Mouse (Mus musculus) G1E-ER4 (cell line): ENCODE data around the gene Crtam. TPM values are rescaled to one million over a fixed set of nuclear protein-coding genes. Genes with fewer than 3 reads are reported as not detected.

Experiments used
- GATA1 ChIP-seq: IDR thresholded peaks from one replicate; pipeline ENCODE4 v1.8.0; 2012; ENCODE audit warnings: low read length, inconsistent platforms
- polyA plus RNA-seq: library from polyadenylated mRNA; stranded (reverse); fragments of >175 nt; gene quantifications from 2 replicates; pipeline ENCODE4 v1.2.3, GENCODE M21; 2012

Crtam gene
- polyA plus RNA-seq, 1 experiment = 0.02 TPM

DNA sequence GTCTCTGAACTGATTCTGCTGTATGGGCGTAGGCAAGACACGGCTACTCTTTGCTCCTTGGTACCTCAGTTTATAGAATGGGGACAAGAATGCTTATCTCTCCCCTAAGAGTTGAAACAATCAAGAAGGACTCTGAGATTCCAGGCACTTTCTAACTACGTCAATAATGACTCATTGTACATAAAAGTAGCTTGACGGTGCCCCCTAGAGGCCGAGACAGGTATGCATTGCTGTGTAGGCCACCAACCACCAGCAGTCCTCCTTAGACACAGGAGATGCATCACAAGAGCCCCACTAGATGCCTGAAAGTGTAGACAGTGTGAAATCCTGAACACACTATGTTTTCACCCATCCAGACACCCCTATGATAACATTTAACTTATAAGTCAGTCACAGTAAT is 24.0 kb upstream of the Crtam start:
- TF ChIP-seq GATA1 = no peak

DNA sequence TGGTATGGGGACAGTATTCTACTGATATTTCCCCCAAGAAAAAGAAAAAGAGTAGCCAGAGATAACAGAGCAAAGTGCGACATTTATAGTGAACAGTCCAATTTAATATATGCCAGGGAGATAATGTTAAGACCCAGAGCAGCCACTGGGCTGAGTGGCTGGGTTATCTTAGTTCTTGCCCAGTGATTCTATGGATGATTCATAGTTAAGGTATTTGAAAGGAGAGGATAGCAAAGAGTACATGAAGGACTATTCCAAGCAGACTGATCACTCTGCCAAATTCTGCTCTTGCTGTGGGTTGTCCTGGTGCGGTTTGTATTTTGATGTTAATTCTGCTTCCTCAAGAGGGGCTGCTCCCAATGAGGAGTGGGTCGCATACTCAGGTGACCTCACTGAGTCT is 17.3 kb upstream of the Crtam start:
- no peak for TF ChIP-seq GATA1

DNA sequence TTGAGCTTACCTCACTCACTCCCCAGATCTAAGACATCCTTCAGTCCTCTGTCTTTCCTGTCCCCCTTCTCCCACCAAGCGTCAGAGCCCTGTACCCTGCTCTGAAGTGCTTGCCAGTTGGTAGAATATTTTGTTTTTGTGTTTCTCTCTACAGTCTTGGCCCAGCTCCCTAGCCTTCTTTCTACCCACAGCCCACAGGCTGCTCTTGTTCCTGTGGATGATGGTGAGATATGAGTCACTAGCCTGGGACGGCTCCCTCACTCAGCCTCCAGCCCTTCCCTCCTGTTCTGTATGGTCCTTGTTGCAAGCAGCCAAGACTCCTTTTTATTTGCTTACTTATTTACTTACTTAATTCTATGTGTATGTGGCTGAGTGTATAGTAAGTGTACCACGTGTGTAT is 16.1 kb upstream of the Crtam start:
- TF ChIP-seq GATA1 = no peak

DNA sequence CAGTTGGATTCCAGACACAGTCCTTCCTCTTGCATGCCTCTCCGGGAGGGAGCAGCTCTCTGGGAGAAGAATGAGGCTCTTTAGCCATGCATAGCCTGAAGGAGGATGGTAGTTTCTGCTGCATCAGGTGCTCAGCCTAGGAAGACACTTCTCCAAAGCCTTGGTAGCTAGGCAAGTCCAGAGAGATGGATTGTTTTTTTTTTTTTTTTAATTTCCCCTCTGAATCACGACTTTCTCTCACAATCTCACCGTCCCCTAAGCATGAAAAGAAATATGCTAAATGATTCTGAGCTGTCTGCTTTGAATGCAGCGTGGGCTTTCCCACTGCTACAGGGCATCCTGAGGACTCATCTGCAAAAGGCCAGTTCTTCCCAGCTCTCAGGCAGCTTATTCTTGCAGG is 10.1 kb upstream of the Crtam start:
- no peak for TF ChIP-seq GATA1

DNA sequence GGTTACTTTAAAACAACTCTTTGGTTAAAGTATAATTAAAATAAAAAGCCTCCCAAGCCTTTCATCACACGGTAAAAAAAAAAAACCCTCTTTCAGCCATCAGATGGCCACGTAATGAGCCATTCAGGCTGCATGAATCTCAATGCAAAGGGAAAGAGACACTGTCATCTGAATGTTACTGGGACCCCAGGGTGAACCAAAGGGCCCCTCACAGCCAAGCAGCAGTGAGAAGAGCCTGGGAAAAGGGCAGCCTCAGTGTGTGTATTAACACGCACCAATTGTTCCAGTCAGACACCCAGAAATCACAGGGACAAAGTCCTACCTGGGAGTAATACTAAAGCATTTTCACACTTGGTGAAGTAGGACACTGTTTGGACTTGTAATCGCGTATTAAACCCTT is 8.0 kb upstream of the Crtam start:
- no peak for TF ChIP-seq GATA1

DNA sequence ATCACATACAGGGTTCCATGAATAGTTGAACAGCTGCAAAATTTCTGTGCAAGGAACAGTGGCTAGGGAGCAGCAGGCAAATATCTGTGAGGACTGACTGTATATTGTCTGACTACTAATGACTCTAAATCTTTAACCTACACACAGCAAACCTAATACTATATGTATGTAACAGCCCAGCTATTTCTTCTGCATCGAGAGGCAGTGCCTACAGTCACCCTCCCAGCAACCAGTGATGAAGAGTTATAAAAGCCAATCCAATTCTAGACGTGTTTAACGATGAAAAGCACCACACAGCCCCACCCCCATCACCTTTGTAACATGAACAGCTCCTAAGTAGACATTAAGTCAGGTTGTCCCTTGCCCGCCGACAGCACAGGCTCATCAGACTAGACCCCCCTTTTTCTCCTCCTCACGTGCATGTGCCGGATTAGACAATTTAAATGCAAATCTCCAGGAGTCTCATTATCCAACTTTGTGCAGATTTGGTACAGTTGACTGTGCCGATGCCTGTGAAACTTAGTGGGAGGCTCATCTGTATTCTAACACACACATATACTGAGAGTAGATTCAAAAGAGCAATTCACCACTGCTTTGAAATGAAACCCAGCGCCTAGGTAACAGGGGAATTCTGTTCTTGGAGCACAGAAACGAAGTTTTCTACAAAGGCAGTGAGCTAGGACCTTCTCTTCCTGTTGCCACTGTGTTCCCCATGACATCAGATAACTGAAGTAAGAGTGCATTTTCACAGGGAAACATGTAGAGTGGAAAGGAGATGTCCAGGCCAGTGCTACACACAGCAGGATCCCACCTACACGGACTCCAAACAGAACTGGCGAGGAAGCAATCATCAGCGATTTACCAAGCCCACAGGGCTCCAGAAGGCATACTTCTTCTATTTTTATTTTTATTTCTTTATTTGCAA is 7.3 kb upstream of the Crtam start:
- no peak for TF ChIP-seq GATA1

DNA sequence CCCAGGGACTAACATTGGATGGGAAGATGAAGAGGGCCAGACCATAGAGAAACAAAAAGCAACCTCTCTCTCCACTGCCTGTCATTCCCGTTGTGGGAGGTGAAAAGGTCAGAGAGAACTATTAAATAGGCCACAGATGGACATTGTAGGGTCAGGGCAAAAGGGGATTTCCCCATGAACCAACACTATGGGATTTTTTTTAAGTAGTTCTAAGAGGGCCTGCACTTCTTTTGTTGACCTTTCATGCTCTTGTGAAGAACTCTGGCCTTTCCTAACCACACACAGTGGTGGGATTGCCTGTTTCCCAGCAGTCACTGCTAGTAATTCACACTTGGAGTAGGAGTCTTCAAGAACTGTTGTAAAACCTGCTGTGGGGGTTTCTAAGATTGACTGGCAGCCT is 3.4 kb upstream of the Crtam start:
- TF ChIP-seq GATA1 = no peak

DNA sequence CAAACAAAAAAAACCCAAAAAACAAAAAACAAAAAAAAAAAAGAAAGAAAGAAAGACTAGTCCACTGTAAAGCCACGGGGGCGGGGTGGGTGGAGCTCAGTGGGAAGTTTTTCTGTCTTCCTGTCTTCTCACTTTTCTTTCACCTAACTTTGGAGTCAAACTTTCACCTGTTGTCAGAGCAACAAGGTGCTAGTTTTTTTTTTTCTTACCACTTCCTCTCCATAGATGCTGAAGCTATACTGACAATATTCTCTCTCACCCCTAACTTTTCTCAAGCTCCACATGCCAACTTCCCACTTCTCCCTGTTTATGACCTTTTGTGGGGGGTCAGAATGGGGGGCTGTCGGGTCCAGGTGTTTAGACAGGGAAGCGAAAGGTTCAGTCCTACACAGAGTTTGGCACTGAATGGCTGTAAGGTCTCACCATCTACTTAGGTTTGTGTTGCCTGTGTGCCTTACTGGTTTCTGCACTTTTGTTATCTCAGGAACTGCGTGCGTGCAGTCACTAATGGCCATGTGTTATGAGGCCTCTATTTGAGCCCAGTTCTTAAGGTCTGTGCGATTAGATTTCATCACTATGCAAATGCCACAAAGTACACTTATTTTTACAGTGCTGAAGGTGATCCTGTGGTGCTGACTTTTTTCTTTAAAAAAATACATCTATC is 7.2 kb downstream of the Crtam start:
- no peak for TF ChIP-seq GATA1

DNA sequence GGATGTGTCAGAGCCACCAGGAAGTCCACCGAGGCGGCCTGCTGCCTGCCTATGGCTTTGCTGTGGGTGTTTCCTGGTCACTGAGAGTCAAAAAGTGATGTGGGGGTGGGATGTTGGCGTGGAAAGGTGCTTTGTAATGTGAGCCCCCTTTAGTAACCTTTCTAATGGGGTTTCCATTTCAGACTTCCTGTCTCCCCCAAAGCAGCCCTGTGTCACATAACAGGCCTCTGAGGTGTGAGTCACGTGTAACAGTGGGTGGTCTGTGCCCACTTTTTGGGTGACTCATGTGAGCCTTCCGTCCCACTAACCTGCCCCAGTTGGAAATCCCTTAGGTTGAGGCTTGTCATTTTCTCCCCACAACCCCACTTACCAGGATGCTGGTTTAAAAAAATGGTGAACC is 10.4 kb downstream of the Crtam start:
- no peak for TF ChIP-seq GATA1

DNA sequence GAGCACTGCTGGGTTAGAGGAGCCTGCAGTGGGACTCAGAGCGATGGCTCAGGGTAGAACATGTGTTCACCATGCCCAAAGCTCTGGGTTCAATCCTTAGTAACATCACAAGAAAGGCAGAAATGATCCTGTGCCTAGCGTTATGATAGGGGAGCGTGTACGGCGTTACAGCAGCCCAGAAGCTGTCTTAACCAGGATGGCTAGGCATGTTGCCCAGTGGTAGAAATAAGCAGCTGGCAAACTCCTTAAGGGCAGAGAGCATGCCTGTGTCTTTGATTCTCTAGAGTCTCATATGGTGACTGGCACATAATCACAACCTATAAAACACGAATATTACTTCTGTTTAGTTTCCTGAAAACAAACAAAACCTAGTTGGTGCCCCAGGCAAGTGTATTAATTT is 12.9 kb downstream of the Crtam start:
- no peak for TF ChIP-seq GATA1

DNA sequence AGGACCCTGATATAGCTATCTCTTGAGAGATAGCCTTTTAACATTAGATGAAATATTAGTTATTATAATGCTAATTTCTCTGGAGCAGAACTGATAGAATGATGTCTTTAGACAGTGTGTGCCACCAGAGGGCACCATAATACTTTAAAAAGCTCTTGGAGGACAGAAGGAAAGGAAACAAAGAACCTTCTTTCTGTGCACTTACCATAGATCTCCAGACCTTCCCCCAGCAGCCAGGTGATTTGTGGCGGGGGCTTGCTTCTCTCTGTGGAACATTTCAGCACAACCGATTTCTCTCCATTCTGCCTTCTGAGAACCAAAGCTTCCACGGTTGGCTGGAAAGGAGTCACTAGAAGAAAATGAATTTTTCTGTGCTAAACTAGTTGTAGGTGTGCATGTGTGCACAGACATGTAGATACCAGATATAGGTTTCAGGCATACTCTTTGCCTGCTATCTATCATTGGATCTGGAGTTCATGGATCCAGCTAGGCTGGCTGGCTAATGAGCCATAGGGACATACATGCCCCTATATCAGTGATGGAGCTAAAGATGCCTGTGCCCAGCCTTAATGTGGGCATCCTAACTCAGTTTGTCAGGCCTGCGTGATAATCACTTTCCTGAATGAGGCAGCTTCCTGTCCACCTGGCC is 14.4 kb downstream of the Crtam start:
- TF ChIP-seq GATA1 = no peak

DNA sequence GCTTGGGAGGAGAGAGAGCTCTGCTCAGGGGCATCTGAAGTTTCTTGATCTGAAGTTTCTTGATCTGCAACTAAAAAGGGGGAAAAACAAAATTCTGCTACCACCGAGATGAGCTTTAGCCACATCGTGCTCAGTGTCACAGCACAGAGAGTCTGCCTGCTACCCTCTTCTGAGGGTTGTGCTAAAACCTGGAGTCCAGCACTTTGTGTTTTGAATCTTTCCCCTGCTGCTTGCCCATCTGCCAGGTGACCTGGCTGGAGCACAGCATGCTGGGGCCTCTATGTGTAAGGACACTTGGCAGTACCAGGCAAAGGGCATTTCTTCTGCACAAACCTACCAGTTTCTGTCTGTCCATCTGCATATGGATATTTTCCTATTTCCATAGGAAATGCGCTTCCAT is 20.1 kb downstream of the Crtam start:
- no peak for TF ChIP-seq GATA1

DNA sequence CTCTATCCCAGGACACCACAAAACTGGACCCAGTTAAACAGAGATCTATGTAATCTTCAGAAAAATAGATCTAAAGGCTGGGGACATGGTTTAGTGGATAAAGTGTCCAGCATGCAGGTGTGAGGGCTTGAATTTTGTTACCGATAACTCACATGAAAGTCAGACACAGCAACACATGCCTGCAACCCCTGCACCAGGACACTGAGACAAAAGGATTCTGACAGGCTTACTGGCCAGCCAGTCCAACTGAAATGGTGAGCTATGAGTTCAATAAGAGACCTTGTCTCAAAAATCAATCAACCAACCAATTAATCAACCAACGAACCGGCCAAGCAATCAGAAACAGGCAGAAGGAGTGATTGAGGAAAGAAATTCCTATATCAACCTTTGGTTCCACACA is 20.7 kb downstream of the Crtam start:
- no peak for TF ChIP-seq GATA1

DNA sequence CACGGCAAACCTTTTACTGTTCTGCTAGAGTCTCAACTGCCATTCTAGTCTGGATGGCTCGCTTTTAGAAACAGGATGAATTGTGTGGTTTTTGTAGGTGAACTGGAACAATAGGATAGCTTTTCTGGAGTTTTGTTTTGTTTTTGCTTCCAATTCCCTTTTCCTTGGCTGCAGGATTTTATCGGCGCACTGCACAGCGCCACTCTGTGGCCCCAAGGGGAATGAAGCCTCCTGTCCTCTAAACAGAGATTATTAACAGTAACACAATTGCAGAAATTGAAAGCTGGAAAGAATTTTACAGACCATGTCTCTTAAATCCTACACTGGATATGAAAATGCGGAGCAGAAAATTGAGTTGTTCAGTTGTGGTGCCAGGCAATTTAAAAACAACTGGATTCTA is 21.9 kb downstream of the Crtam start:
- no peak for TF ChIP-seq GATA1

DNA sequence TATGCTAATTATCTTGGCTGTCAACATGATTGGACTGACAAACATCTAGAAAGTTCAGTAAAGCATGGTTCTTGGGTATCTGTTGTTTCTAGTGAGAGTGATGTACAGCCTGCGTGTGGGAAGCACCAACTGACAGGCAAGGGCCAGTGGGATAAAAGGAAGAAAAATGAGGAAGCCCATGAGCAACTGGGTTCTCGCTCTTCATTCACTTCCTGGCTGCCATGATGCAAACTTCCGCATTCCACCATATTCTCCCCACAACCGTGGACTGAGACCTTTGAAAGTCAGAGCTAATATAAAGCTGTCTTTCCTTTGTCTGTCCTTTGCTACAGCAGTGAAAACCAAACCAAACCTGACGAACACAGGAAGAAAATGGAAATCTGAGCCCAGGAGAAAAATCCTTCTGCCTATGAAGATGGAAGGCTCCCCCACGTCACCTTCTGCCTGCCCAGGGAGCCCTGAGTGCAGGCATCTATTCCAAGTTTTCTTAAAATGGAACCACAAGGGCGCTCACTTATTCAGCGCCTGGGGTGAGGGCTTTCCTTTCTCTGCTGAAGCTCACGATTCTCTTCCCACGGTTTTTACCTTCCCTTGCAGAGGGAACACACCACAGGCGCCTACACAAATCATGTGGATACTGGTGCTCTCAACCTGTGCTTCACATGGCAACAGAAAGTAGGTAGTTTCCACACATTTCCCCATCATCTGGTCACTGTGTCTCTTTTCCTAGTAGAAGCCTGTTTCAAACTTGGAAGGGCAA is 30.2 kb downstream of the Crtam start:
- TF ChIP-seq GATA1 = no peak

DNA sequence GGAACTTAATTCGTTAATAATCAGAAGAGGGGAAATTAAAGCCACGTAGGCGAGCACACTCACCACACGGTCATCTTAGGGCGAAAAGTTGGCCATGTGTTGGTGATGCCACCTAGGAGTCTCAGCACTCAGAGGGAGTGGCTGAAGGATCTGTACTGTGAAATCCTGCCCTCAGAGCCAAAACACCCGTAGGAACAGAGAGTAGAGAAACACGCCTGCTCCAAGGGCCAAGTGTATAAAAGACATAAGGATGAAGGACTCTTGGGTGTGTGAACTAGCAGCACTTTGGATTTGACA is 40.1 kb downstream of the Crtam start:
- TF ChIP-seq GATA1 = no peak
